Mouse (Mus musculus) c-Kit-positive CD71-negative TER-119-negative erythroid progenitor cells, embryonic 14.5 days (primary cell): ENCODE results near the gene Nfkbie.

Experiments used
- DNase-seq: peaks from one replicate; pipeline ENCODE4 v3.0.0-alpha.2; 2013; ENCODE audit warnings: low read depth

Nfkbie gene

DNA sequence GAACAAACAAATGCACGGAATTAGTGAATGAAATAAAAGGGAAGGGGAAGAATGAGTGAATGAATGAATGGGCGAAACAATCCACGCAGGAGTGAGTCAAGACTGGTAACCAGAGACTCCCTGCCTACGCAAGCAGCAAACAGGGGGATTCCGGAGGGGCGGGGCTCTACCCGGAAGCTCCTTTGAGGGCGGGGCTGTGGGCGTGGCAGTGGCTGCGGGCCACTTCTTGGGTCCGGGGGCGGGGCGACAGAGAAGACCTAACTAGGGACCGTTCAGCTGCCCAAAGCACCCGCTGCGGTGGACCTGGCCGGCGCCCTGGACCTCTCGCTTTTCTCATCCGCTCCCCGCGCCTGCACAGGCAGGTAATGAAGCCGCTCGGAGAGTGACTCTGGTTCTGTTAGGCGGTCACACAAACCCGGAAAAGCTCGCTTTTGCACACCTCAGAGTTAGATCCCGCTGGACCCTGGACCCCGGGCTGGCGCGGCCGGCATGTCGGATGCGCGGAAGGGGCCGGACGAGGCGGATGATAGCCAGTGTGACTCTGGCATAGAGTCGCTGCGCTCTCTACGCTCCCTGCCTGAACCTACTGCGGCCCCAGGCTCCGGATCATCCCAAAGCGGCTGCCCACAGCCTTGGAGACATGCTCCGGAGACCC is at the start of gene Nfkbie:
Gene Nfkbie (plus strand): TSS at position 252 of the 655 bp plus-strand sequence.
- DNase-seq = peak; percentile 90

DNA sequence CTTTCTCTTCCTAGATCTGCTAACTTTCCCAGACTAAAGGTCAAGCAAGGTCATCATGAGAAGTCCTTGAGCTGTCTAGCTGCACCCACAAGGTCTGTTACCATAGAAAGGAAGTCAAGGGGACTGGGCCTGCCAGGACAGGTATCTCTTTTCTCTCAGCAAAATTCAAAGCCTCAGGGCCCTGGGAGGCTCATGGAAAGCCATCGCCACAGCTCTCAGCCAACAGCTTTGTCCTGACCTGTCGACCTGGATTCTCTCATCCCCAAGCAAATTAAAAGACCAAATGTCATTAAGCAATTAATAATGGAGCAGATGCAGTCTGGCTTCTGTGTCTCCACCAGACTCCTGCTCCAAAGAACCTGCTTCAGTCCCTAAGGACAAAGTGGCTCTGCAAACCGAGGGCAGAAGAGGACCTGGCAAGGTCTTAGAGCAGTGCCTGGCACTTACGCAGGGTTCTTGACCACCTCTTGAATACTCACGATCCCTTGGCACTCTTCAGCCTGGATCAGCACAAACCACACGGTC is 49.5 kb upstream of the Nfkbie start:
- no peak for DNase-seq

DNA sequence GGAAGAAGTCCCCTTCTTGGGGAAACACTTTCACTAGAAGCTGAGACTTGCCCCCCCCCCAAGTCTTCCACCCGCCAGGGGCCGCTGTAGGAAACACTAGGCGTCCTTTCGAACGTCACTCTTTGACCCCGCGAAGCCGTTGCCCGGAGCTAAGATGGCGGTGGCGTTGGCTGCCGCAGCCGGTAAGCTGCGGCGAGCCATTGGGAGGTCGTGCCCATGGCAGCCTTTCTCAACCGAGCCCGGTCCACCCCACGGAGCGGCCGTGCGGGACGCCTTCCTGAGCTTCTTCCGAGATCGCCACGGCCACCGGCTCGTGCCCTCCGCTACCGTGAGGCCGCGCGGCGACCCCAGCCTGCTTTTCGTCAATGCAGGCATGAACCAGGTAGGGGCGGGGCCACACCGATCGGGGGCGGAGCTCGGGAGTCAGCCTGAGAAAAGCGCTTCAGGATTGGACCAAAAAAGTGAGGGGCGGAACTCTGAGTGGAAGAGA is 48.8 kb upstream of the Nfkbie start, which contains the start of gene Aars2:
Gene Aars2 (plus strand): TSS at position 142 of the 490 bp plus-strand sequence.
- peak; percentile 96 for DNase-seq

DNA sequence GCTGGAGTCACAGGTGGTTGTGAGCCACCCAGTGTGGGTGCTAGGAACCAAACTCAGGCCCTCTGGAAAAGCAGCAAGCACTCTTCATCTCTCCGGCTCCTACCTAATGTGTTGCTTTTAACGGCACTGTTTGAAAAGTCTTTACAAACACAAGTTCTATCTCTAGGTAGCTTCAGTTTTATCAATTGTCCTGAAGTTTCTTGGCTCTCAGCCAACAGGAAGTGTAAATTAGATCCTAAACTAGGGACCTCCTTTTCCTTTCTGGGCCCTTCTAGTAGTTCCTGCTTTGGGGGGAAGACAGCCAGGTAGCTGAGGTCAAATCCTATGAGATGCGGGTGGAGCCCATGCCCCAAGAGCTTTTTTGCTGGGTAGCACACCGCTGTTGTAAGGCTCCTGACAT is 44.6 kb upstream of the Nfkbie start:
- no peak for DNase-seq

DNA sequence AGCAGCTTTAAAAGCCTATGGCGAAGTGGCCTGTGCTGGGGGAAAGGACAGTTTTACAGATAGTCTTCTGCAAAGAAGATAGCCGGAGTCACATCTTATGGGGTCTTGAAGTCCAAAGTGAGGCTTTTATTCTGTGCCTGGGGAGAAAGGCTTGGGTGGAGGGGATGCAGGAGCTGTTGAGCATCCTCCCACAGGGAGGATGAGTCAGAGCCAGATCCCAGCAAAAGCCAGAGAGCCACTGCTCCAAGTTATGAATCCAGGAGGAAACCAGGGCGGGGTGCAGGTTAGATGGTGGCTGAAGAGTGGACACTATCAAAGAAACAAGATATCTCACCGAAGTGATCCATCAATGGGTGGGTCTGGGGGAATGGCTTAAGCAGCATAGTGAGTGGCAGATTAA is 43.7 kb upstream of the Nfkbie start:
- DNase-seq = no peak

DNA sequence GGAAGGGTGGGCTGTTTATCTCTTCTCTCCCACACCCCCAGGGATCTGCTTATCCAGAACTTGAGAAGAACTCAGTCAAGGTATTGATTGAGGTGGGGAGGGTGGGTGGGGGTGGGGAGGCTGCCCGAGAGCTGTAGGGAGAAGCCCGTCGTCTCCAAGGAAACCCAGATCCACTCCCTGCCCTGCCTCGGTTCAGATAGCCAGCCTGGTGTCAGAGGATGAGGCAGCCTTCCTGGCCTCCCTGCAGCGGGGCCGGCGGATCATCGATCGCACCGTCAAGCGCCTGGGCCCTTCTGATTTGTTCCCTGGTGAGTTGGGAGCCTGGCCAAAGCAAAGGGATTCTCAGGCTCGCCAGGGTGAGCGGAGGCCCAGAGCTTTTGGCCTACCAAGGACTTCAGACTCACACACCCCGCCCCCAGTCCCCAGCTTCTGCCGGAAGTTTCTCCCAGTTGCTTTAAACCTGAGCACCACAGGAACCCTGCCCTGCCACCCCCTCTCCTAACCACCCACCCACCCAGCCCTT is 40.2 kb upstream of the Nfkbie start:
- no peak for DNase-seq

DNA sequence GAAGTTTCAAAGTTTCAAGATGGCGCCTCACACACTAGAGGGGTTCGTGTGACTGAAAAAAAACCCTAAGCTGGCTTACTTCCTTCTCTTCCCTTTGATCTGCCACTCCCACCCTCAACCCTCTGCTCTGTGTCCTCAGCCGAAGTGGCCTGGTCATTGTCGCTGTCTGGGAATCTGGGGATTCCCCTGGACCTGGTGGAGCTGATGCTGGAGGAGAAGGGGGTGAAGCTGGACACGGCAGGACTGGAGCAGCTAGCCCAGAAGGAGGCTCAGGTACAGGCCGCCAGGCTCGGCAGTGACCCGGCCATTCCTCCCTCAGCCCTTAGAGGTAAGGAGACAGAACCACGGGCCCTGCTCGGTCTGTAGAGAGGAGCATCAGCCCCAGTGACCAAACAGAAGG is 39.7 kb upstream of the Nfkbie start:
- no peak for DNase-seq

DNA sequence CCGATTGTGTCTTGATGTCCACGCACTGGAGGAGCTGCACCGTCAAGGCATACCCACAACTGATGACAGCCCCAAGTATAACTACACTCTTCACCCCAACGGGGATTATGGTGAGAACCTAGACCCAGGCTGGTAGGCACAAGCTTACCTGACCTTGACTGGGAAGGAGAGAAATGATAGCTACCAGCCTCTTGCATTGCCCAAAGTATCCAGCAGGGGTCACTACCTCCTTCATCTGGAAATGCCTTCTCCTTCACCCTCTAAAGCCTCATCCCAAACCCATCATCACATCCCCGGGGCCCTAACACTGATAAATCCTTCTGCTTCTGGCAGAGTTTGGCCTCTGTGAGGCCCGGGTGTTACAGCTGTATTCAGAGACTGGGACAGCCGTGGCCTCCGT is 39.0 kb upstream of the Nfkbie start:
- DNase-seq = peak; percentile 68

DNA sequence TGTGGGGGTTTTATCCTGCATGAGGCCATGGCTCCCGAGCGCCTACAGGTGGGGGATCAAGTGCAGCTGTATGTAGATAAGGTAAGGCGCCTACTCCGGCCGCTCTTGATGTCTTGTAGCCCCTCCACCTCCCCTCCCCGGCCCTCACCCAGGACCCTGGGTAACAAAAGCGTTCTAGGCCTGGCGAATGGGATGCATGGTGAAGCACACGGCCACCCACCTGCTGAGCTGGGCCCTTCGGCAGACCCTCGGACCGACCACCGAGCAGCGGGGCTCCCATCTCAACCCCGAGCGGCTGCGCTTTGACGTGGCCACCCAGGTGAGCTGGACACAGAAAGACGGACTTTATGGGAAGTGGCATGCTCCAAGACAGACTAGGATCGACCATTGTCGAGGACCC is 38.4 kb upstream of the Nfkbie start:
- no peak for DNase-seq

DNA sequence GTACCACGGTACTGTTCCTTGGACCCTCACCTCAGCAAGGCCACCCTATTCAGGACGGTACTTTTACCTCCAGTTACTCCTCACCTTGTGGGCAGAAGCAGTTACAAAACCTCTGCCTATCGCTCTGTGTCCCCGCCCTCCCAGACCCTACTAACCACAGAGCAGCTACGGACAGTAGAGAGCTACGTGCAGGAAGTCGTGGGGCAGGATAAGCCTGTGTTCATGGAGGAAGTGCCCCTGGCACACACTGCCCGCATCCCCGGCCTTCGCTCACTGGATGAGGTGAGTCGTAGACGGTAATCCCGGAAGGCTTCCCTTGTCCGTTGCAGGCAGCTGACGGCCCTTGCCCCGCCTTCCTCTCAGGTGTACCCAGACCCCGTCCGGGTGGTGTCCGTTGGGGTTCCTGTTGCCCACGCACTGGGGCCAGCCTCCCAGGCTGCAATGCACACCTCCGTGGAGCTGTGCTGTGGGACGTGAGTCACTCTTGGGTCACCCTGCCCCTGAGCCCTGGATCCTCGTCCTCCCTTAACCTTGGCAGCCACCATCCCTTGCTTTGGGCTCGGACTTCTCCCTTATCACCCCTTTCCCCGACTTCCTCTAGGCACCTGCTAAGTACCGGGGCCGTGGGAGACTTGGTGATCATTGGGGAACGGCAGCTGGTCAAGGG is 37.8 kb upstream of the Nfkbie start:
- no peak for DNase-seq

DNA sequence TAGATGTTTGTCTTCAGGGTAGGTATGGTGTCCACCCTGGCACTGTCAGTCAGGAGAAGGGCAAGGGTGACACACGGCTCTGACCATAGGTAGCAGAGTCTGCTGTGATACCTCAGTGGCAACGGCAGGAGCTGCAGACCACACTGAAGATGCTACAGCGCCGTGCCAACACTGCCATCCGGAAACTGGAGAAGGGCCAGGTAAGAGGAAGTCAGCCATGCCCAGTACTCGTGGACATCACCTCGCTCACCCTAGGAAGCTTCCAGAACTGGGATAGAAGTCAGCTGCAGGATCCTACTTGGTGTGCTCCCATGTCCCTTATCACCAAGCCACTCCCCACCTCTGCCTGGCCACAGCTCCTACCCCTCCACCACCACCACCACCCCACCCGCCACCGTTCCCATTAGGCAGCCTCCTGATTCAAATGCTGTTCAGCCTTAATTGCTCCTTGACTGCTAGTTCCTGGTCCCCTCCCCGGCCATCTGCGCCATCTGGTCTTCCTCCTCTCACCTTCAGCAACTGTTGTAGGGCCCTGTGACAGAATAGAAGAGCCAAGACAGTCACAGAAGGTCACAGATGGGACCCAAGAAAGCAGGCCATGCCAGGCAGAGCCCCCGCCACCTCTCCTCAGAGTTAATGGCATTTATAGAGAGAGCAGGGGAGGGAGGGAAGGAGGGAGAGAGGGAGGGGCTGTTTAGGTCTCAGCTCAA is 36.6 kb upstream of the Nfkbie start:
- no peak for DNase-seq

DNA sequence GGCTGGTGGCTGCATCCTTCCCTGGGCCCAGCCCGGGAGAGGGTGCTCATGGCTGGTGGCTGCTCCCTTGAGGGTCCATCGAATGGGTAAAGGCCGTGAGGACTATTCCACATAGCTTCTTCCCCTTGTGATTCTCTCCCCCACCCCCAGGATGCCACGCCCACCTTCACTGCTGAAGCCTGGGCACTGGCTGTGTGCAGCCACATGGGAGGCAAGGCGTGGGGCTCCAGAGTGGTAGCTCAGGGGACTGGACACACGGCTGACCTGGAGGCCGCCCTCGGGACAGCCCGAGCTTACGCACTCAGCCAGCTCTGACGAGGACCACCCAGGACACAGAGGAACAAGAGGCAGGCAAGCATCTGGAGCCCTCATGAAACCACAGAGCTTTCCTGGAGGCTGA is 35.4 kb upstream of the Nfkbie start:
- no peak for DNase-seq

DNA sequence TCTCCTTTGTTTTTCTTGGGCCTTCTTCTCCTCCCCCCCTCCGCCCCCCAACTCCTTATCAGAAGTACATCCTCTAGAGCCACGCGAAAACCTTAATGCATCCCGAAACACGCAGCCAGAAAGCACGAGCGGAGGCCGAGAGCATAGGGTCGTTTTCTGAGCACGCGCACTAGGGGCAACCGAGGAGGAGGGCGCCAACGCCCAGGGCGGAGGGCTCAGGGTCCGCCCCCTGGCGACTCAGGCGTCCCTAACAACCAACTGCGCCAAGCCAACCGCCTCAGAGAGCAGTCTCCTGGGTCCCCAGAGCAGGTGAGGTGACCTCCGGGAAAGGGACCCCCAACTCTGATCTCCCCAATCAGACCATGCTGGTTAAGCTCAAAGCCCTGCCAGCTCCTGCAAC is 32.2 kb upstream of the Nfkbie start, which contains the start of gene Tcte1:
Gene Tcte1 (plus strand): TSS at position 172 of the 400 bp plus-strand sequence.
- no peak for DNase-seq

DNA sequence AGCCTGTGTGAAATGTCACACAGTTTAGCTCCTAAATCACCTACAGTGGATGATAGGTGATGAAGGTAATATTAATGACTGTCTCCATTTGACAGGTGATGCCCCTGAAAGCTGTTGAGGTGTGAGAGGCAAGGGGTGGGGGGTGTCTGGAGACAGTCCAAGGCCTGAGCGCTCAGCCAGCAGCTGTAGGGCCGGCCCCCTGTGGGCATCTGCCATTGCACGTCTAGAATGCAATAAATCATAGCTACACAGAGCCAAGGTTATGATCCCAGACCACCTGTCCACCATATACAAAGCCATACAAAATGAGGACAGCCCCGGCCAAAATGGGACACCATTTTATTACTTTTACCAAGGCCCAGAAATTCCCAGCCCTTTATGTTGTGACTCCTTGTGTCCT is 30.5 kb upstream of the Nfkbie start:
- DNase-seq = no peak

DNA sequence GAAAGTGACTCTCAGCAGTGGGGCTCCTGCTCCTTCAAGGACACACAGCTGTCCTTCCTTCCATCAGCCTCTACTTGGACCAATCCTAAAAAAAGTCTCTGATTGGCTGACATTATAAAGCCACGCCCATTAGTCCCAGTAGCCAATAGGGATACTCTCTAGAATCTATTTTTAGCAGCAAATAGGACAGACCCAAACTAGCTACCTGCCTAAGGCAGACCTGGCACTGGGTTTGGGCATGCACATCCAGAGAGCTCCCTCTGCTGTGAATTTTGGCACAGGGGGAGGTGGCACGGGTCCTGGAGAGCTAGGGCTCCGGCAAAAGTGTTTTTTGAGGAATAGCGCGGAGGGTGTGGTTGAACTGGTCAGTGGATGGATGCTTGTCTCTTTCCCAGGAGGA is 28.9 kb upstream of the Nfkbie start:
- no peak for DNase-seq

DNA sequence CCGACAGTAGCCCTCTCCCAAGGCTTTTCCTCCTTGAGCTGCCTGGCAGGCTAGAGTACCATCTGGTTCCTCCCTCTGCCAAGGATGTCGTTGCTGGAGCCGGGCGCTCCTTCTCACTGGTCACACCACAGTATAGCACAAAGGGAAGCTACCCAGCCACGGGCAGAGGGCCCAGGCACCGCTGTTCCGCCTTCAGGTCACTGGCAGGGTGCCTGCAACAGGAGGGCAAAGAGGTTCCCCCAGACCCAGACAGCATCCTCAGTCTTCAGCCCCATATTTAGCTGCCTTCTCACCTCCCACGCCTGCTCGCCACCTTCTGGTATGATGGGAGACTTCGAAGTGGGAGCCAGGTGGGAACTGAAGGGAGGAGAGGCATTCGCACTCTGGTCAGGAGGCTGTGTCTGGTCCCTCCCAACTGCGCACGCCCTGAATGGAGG is 25.1 kb upstream of the Nfkbie start:
- no peak for DNase-seq

DNA sequence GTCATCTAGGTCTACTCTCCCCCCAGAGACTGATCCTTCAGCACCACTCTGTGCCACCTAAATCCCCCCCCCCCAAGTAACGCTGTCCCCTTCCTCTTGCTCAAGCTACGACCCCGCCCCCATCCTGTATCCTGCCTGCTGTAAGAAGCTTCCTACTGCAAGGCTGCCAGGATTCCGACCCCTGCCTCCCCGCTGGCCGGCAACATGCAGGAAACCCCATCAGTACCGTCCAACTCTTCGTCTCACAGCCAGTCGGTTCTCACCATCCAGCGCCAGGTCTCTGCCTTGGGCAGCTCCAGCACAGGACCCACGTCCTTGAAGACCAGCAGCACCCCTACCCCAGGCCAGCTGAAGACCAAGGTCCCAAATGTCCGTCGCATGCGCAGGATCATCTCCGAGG is 22.6 kb upstream of the Nfkbie start:
- no peak for DNase-seq

DNA sequence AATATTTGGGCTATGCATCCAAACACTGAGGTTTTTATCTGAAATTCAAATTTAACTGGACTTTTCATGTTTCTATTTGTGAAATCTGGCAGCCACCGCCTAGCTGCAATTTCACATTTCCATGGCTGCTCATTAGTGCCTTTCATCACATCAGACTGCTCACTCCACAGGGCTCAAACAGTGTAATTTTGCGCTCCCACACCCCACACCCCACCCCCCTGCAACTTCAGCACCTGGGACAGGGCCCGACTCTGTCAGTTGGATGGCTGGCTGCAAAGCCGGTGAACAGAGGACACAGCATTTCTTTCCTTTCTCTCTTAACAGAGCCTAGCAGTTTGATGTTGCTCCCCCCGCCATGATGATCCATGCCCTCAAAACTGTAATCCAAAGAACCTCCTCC is 19.2 kb upstream of the Nfkbie start:
- DNase-seq = no peak

DNA sequence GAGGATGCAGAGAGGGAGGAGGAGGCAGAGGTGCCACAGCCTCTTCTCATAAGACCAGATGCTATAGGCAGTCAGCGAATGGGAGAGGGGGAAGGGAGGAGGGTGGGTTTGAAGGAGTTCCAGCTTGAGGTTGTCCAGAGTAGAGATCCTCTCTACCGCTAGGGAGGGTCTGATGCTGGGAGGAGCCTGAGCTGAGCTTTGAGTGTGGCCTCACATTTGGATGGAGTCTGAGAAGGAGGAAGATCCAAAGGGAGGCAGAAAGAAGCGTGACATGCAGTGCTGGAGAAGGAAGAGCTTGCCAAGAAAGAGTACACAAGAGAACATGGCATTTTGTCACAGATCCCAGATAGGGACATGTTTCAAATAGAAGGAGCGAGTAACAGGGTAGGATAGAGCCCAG is 17.1 kb upstream of the Nfkbie start:
- DNase-seq = no peak

DNA sequence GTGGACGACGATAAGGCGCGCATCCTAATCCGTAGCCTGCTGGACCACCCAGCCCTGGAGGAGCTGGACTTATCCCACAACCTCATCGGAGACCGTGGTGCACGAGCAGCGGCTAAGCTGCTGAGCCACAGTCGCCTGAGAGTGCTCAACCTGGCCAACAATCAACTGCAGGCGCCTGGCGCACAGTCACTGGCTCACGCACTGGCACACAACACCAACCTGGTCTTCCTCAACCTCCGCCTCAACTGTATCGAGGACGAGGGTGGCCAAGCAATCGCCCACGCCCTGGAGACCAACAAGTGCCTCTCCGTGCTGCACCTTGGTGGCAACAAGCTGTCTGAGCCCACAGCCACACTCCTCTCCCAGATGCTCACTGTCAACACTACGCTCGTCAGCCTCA is 15.8 kb upstream of the Nfkbie start:
- no peak for DNase-seq

DNA sequence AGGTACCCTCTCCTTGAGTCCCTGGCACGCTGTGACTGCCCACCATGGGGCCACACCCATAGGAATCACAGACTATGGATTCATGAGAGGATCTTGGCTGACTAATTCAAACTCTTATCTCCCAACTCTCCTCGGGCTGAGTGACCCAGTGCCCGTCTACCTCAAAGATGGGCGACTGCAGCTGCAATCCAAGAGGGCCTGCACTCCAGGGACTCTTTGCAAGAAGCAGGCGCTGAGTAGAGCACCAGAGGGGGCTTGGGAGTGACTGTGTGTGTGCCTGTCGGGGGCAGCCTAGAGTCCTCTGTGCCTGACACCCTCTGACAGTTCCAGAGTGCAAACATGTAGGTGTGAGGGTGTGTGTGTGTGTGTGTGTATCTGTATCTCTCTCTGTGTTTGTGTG is 13.4 kb upstream of the Nfkbie start:
- DNase-seq = no peak

DNA sequence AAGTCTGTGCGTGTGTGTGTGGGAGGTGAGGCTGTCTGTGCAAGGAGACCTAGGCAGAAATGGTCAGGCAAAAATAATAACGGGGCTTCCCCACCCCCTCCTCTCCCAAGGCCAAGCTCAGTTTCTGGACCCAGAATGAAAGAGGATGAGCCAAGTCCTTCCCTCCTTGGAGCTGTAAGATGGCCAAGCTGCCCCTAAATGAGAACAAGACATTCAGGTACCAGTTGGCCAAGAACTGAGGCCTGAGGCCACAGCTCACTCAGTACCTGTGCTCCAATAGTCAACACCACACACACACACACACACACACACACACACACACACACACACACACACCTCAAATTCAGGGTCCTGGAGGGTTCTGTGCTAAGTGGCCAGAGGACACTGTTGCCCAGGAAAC is 12.8 kb upstream of the Nfkbie start:
- DNase-seq = no peak

DNA sequence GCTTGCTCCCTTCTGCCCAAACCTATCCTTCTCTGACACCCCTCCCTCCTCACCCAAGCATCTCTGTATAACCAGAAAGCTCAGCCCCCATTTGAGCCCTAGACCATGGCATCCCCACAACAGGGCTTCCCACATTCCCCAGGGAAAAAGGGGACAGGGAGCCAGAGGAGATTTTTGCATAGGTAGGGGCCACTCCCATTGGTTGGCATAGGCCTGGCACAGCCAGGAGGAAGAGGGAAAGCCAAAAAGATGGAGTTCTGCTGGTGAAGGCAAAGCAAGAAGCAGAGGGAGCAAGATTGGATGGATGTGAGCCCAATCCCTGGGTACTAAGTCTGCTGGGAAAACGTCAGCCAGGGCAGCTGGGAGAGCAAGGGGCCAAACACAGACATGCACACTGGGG is 12.4 kb upstream of the Nfkbie start:
- no peak for DNase-seq
